Mouse (Mus musculus) forebrain, embryonic 13.5 days (tissue): ENCODE measurements around the gene Ccdc137. TPM values are rescaled to one million over a fixed set of nuclear protein-coding genes. Genes with fewer than 3 reads are reported as not detected.

Experiments used
- ATAC-seq: fragments of 200-750 bp; cut with Nextera tagmentation; 2 replicates; pipeline ENCODE4 v1.8.0; 2017
- H3K27ac ChIP-seq: fragments of 300-500 bp; sonication (generic); 2 replicates; pipeline ENCODE4 v1.5.1; 2015; ENCODE audit warnings: inconsistent platforms, mild to moderate bottlenecking, moderate library complexity
- H3K27me3 ChIP-seq: fragments of 300-500 bp; sonication (generic); 2 replicates; pipeline ENCODE4 v1.6.1; 2015; ENCODE audit warnings: mild to moderate bottlenecking, inconsistent platforms
- H3K36me3 ChIP-seq: fragments of 300-500 bp; sonication (generic); 2 replicates; pipeline ENCODE4 v1.6.1; 2015; ENCODE audit warnings: mild to moderate bottlenecking, inconsistent platforms; ENCODE audit not compliant: poor library complexity, severe bottlenecking
- H3K4me1 ChIP-seq: fragments of 300-500 bp; sonication (generic); 2 replicates; pipeline ENCODE4 v1.6.1; 2015; ENCODE audit warnings: inconsistent platforms
- H3K4me2 ChIP-seq: fragments of 300-500 bp; sonication (generic); 2 replicates; pipeline ENCODE4 v1.6.1; 2015; ENCODE audit warnings: inconsistent platforms, mild to moderate bottlenecking, moderate library complexity
- H3K4me3 ChIP-seq: fragments of 300-500 bp; sonication (generic); 2 replicates; pipeline ENCODE4 v1.5.1; 2015; ENCODE audit warnings: mild to moderate bottlenecking, inconsistent platforms
- H3K9ac ChIP-seq: fragments of 300-500 bp; sonication (generic); 2 replicates; pipeline ENCODE4 v1.6.1; 2015; ENCODE audit warnings: mild to moderate bottlenecking, inconsistent platforms
- H3K9me3 ChIP-seq: fragments of 300-500 bp; sonication (generic); replicated peaks from 2 replicates; pipeline ENCODE4 v1.6.1; 2016; ENCODE audit warnings: inconsistent platforms
- WGBS: fragments of 180-500 bp; shearing (Covaris S2); methylation state at CpG from one replicate; pipeline ENCODE4 v1.1.7; 2015; 5-methylcytosine and 5-hydroxymethylcytosine counted together
- polyA plus RNA-seq: library from polyadenylated mRNA; unstranded; fragments of >200 nt; fragmentation: Nextera tagmentation; extraction: Ambion mirVana; gene quantifications from 2 replicates; pipeline ENCODE4 v1.2.1, GENCODE M21; 2015

Gene Ccdc137
- polyA plus RNA-seq, 1 experiment from 2014 or later = 31.3 TPM

DNA sequence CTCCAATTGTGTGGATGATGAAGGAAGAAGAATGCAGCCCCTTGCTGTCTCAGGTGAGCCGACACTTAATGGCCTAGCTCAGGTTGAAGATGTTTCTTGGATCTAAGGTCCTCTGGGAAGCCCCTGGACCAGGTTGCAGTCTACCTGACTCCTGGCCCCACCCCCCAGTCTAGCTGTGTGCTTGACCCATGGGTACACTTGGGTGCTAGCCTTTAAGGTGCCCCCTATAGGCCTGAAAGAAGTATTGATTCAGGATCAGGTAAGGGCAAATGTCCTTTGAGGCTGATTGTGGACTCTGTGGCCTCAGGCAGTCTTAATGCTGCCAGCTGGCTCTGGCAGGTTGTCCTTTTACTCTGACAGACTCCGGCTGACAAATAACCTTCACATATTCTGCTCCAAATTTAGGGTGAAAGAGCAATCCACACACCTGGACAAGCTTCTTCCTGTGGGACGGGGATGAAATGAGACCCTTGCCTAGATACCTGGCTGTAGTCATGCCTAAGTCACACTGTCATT is 15.1 kb upstream of the Ccdc137 start:
- no peak for ATAC-seq
- Histone ChIP-seq H3K9me3 (no peaks in the 10 kb centered on the region), H3K27ac (no peak overlapping the region), H3K9ac (no peak overlapping the region), H3K27me3 (no peaks in the 10 kb centered on the region), H3K4me3 (no peak overlapping the region), H3K36me3 (no peaks in the 10 kb centered on the region), H3K4me1 (no peaks in the 10 kb centered on the region), H3K4me2 (no peak overlapping the region)
- 87% methylated on average over 3 of the region's 3 CpGs for WGBS

DNA sequence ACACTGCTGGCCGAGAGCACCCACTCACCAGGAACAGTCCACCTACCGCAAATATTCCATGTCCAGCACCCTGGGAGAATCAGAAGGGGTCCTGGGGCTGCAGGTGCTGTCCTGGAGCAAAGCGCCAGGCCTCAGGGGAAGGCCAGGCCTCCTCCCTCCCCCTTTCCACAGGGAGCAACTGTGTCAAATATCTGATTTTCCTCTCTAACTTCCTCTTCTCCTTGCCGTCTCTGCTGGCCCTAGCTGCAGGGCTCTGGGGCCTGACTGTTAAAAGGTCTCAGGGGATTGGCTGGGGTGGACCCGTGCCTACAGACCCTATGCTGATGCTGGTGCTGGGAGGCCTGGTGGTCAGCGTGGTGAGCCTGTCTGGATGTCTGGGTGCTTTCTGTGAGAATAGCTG is 13.8 kb upstream of the Ccdc137 start:
- 79% methylated on average over 6 of the region's 6 CpGs for WGBS
- no peak overlapping the region for H3K27ac ChIP-seq
- H3K4me3 ChIP-seq = no peak overlapping the region
- H3K9me3 ChIP-seq = no peaks in the 10 kb centered on the region
- no peak overlapping the region for H3K4me2 ChIP-seq
- ATAC-seq = no peak
- H3K27me3 ChIP-seq = no peaks in the 10 kb centered on the region
- H3K36me3 ChIP-seq = no peaks in the 10 kb centered on the region
- H3K9ac ChIP-seq = no peak overlapping the region
- H3K4me1 ChIP-seq = no peaks in the 10 kb centered on the region

DNA sequence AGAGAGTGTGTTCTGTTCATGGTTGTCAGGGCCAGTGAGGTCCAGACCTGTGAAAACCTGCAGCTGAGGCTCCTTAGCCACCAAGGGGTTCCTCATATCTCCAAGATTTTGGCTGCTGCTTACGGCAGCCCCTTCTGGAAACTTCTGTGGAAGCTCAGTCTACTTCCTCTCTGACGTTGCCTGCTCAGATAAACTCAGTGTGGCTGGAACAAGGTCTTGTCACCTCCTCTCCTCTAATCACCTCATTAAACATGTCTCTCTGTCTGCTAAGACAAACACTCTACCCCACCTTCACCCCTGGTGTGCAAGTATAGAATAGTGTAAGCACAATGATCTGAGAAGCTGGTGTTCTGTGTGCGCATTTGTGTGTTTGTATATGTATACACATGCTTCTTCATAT is 12.4 kb upstream of the Ccdc137 start:
- Histone ChIP-seq H3K27ac (no peak overlapping the region), H3K4me2 (no peak overlapping the region), H3K27me3 (no peaks in the 10 kb centered on the region), H3K9me3 (no peaks in the 10 kb centered on the region), H3K36me3 (no peaks in the 10 kb centered on the region), H3K4me3 (no peak overlapping the region), H3K4me1 (no peaks in the 10 kb centered on the region), H3K9ac (no peak overlapping the region)
- no peak for ATAC-seq
- 82% methylated on average over 3 of the region's 3 CpGs for WGBS

DNA sequence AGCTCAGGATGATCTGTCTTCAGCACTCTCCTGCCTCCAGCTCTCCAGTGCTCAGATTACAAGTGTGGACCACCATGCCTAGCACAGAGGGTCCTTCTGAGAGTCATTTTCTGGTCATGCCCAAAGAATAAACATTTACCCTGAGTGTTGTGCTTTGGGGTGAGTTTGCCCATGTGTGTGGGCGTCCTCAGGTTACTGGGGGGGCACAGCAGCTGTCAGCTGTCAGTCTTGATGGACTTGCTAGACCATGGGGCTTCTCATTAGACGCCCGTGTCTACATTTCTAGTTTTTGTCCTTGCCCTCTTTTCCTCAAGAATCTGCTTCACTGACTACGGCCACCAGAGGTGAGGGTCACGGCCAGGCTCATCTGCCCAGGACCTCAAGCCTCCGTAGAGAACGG is 10.7 kb upstream of the Ccdc137 start:
- H3K27ac ChIP-seq = no peak overlapping the region
- no peak for ATAC-seq
- H3K27me3 ChIP-seq = no peaks in the 10 kb centered on the region
- no peaks in the 10 kb centered on the region for H3K4me1 ChIP-seq
- no peak overlapping the region for H3K9ac ChIP-seq
- H3K36me3 ChIP-seq = no peaks in the 10 kb centered on the region
- WGBS = 84% methylated on average over 7 of the region's 7 CpGs
- no peak overlapping the region for H3K4me2 ChIP-seq
- no peak overlapping the region for H3K4me3 ChIP-seq
- no peaks in the 10 kb centered on the region for H3K9me3 ChIP-seq

DNA sequence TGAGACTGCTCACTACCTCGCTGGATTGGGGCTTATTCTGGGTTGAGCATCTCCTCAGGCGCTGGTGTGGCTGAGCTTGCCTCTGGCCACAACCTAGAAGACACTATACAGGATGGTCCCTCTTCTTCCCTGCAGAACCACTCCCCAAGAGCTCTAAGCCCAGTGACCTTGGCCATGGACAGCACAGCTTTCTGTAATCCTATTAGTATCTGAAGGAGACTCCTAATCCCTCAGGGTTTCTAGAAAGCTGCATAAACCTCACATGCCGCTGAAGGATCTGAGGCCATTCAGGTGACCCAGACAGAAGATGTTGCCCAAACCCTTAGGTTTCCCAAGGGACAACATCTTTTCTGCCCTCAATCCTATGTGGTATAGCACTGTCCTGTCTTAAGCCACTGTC is 5.7 kb upstream of the Ccdc137 start:
- H3K4me3 ChIP-seq = no peak overlapping the region
- WGBS = 59% methylated on average over 3 of the region's 3 CpGs
- H3K9me3 ChIP-seq = no peaks in the 10 kb centered on the region
- H3K4me2 ChIP-seq = no peak overlapping the region
- H3K9ac ChIP-seq = no peak overlapping the region; the same call in 1 of the 2 replicates
- no peak for ATAC-seq
- no peak overlapping the region for H3K27ac ChIP-seq
- H3K36me3 ChIP-seq = no peaks in the 10 kb centered on the region
- H3K4me1 ChIP-seq = peaks cover 6% of the 10 kb centered on the region
- H3K27me3 ChIP-seq = no peaks in the 10 kb centered on the region

DNA sequence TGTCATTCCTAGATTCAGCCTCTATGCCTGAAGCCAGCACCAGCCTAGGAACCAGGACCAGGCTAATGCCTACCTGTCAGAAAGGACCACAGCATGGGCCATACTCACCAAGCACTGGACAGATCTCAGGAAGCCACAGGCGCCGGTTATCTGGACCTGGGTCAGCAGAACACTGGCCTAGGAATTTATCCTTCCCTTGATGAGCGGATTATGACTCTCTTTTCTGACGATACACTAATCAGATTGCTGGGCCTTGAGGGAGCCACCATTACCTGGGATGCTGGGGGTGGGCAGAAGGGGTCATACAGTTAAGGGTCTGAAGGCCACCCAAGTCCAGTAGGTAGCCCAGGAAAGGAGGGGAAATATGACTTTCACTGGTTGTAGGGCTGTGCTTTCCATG is 4.6 kb upstream of the Ccdc137 start, which contains the start of gene Pde6g:
Gene Pde6g, minus strand, starts transcription at position 195 of the 400 bp plus-strand sequence.
- no peaks in the 10 kb centered on the region for H3K9me3 ChIP-seq
- ATAC-seq = no peak
- peaks cover 9% of the 10 kb centered on the region for H3K4me1 ChIP-seq
- no peaks in the 10 kb centered on the region for H3K36me3 ChIP-seq
- H3K27me3 ChIP-seq = no peaks in the 10 kb centered on the region
- 85% methylated on average over 4 of the region's 4 CpGs for WGBS
- no peak within 1 kb of the TSS for H3K27ac ChIP-seq
- no peak within 1 kb of the TSS for H3K4me3 ChIP-seq
- no peak within 1 kb of the TSS for H3K9ac ChIP-seq
- H3K4me2 ChIP-seq = no peak within 1 kb of the TSS

DNA sequence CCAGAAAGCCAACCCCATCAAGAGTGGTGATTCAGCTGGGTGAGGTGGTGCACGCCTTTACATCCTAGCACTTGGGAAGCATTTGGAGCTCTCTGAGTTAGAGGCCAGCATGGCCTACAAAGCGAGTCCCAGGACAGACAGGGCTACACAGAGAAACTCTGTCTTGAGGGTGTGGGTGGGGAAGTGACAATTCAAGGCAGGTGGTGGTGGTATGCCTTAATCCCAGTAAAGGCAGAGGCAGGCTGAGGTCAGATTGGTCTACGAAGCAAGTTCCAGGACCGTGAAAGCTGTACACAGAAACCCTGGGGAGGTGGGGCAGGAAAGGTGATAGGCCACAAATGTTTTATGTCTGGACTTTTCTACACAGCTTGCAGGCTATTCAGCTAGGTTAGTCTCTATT is 3.0 kb upstream of the Ccdc137 start:
- Histone ChIP-seq H3K4me3 (no peak overlapping the region), H3K27ac (no peak overlapping the region), H3K9me3 (no peaks in the 10 kb centered on the region), H3K9ac (no peak overlapping the region), H3K36me3 (peaks cover 9% of the 10 kb centered on the region), H3K27me3 (no peaks in the 10 kb centered on the region), H3K4me1 (peaks cover 25% of the 10 kb centered on the region), H3K4me2 (no peak overlapping the region)
- WGBS = 95% methylated on average over 4 of the region's 4 CpGs
- ATAC-seq = no peak

DNA sequence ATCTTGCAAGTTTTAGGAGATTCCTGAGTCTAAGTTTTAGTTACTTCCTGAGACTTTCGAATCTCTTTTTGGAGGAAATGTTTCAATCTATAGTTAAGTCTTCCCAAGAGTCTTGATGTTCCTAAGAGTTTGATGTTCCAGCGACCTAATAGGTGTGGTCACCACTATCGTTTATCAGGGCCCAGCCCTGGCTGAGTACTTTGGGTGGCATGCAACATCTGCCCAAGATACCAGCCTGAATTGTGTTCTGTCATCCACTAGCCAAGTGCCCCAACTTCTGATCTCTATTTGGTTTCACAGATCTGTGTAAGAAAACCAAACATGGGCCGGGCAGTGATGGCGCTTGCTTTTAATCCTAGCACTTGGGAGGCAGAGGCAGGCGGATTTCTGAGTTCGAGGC is 2.5 kb upstream of the Ccdc137 start:
- H3K4me1 ChIP-seq = peaks cover 25% of the 10 kb centered on the region
- no peak overlapping the region for H3K27ac ChIP-seq
- no peak overlapping the region for H3K4me2 ChIP-seq
- no peaks in the 10 kb centered on the region for H3K9me3 ChIP-seq
- 96% methylated on average over 7 of the region's 7 CpGs for WGBS
- H3K4me3 ChIP-seq = no peak overlapping the region
- H3K9ac ChIP-seq = no peak overlapping the region
- H3K27me3 ChIP-seq = no peaks in the 10 kb centered on the region
- H3K36me3 ChIP-seq = peaks cover 11% of the 10 kb centered on the region
- no peak for ATAC-seq

DNA sequence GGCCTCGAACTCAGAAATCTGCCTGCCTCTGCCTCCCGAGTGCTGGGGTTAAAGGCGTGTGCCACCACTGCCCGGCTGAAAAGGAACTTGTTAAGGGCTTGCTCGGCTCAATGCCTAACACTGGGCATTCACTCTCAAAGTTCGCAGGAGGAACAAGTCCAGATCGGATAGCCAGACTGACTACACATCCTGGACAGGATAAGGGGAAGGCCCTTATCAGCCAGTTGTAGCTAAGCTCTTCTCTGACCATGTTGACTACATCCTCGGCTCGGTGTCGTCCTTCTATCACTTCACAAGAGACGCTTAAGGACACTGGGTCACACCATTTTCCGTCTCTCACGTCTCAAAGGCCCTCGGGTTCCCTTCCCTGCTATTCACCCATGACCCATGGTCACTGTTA is 545 bp upstream of the Ccdc137 start:
- 31% methylated on average over 14 of the region's 14 CpGs for WGBS
- H3K4me2 ChIP-seq = peak overlapping the region; percentile 93
- peak; percentile 7; the same call in 1 of the 2 replicates for ATAC-seq
- peaks cover 30% of the 10 kb centered on the region for H3K36me3 ChIP-seq
- peak overlapping the region; percentile 94 for H3K9ac ChIP-seq
- H3K9me3 ChIP-seq = no peaks in the 10 kb centered on the region
- peak overlapping the region; percentile 90 for H3K4me3 ChIP-seq
- peak overlapping the region; percentile 62; the same call in 1 of the 2 replicates for H3K27ac ChIP-seq
- no peaks in the 10 kb centered on the region for H3K27me3 ChIP-seq
- peaks cover 25% of the 10 kb centered on the region for H3K4me1 ChIP-seq

DNA sequence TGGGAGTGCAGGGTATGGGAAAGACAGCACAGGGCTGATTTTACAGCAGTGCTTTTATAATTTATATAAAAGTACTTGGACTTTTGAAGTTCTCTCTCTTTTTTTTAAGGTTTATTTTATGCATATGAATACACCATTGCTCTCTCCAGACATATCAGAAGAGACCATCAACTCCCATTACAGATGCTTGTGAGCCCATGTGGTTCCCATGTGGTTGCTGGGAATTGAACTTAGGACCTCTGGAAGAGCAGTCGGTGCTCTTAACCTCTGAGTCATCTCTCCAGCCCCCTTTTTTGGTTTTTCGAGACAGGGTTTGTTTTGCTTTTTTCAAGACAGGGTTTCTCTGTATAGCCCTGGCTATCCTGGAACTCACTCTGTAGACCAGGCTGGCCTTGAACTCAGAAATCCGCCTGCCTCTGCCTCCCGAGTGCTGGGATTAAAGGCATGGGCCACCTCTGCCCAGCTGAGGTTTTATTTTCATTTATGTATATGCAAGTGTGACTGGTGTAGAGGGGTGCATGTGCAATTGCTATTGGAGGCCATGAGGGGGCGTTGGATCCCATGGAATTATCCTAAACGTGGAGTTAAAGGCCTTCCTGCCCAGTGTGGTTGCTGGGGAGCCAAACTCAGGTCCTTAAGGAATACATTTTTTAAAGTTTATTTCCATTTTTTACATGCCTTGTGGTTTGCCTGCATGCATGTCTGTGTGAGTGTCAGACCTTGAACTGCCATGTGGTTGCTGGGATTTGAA is 1.1 kb downstream of the Ccdc137 start:
- Histone ChIP-seq H3K36me3 (peaks cover 46% of the 10 kb centered on the region), H3K4me1 (peaks cover 25% of the 10 kb centered on the region), H3K9ac (peak overlapping the region; percentile 94), H3K9me3 (no peaks in the 10 kb centered on the region), H3K27me3 (no peaks in the 10 kb centered on the region), H3K27ac (no peak overlapping the region), H3K4me3 (peak overlapping the region; percentile 90), H3K4me2 (peak overlapping the region; percentile 93)
- no peak for ATAC-seq
- WGBS = 70% methylated on average over 6 of the region's 6 CpGs

DNA sequence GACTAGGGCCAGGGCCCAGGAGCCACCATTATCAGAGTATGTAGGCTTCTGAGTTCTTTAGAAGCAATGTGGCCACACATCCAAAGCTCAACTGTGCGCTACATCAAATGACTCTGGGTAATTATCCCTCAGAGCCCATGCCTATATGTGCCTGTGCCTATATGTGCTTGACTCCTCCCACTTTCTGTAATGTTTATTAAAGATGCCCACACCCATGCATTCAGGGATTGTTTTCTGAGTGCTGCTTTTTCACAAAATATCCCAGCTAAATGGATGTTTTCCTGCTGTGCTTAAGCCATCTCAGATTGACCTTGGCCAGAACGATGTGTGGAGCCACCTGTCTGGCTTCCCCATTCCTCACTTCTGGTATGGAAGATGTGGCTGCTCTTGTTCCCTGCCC is 5.6 kb downstream of the Ccdc137 start:
- H3K27me3 ChIP-seq = no peaks in the 10 kb centered on the region
- H3K36me3 ChIP-seq = peaks cover 61% of the 10 kb centered on the region
- H3K9ac ChIP-seq = no peak overlapping the region
- ATAC-seq = no peak
- 93% methylated on average over 2 of the region's 2 CpGs for WGBS
- no peak overlapping the region for H3K4me3 ChIP-seq
- H3K4me1 ChIP-seq = peaks cover 32% of the 10 kb centered on the region
- no peak overlapping the region for H3K27ac ChIP-seq
- H3K4me2 ChIP-seq = no peak overlapping the region
- H3K9me3 ChIP-seq = no peaks in the 10 kb centered on the region

DNA sequence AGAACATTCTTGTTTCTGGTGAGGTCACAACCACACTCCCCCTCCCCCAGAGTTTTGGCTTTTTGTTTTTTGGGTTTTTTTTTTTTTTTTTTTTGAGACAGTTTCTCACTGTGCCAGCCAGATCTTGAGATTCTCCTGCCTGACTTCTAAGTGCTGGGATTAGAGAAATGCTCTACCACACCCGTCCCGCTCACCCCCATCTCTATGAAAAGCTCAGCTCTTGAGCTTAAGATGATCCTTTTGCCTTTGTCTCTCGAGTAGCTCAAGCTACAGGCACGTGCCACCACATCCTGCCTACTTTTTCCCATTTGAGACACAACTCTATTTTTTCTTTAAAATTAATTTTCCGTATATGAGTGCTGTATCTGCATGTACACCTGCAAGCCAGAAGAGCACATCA is 6.5 kb downstream of the Ccdc137 start:
- H3K9ac ChIP-seq = no peak overlapping the region
- no peak overlapping the region for H3K4me3 ChIP-seq
- H3K4me1 ChIP-seq = peaks cover 32% of the 10 kb centered on the region
- WGBS = 80% methylated on average over 5 of the region's 5 CpGs
- no peak overlapping the region for H3K27ac ChIP-seq
- H3K9me3 ChIP-seq = no peaks in the 10 kb centered on the region
- no peaks in the 10 kb centered on the region for H3K27me3 ChIP-seq
- H3K36me3 ChIP-seq = peaks cover 62% of the 10 kb centered on the region
- H3K4me2 ChIP-seq = no peak overlapping the region
- ATAC-seq = no peak

DNA sequence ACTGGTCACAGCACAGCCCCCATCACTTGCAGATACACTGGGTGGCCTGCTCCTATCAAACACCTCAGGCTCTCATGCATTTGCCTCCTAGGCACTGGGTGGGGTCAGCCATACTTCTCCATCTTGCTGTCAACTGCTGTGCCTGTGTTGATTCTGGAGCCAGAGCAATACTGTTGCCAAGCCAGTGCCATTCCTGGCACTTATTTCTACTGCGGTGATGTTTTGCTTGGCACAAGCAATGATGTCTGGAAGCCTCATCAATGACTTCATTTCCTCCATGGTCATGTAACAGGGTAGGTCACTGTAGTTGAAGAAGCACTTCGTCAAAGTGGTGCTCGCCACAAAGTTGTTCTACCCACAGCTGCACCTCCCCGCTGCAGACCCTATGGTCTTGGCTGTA is 7.6 kb downstream of the Ccdc137 start:
- Histone ChIP-seq H3K9ac (0 out of 2 replicates have a peak overlapping the region, but pooled peaks have one; percentile 96), H3K4me1 (peaks cover 27% of the 10 kb centered on the region), H3K9me3 (no peaks in the 10 kb centered on the region), H3K27me3 (no peaks in the 10 kb centered on the region), H3K4me3 (peak overlapping the region; percentile 95; the same call in 1 of the 2 replicates), H3K4me2 (peak overlapping the region; percentile 93), H3K27ac (no peak overlapping the region), H3K36me3 (peaks cover 65% of the 10 kb centered on the region)
- 92% methylated on average over 4 of the region's 4 CpGs for WGBS
- no peak for ATAC-seq
